Mouse (Mus musculus) hindbrain, embryonic 11.5 days (tissue): ENCODE data around the gene Asic3. TPM values are rescaled to one million over a fixed set of nuclear protein-coding genes. Genes with fewer than 3 reads are reported as not detected.

Experiments used
- ATAC-seq: fragments of 200-750 bp; cut with Nextera tagmentation; 2 replicates; pipeline ENCODE4 v1.8.0; 2017; ENCODE audit warnings: mild to moderate bottlenecking, moderate TSS enrichment, moderate library complexity; ENCODE audit not compliant: low FRiP score
- DNase-seq: peaks from one replicate; pipeline ENCODE4 v3.0.0-alpha.2; 2015; ENCODE audit warnings: low spot score
- H3K27ac ChIP-seq: fragments of 300-500 bp; sonication (generic); 2 replicates; pipeline ENCODE4 v1.5.1; 2014; ENCODE audit warnings: mild to moderate bottlenecking, low read depth, low read length
- H3K27me3 ChIP-seq: fragments of 300-500 bp; sonication (generic); 2 replicates; pipeline ENCODE4 v1.6.1; 2014; ENCODE audit warnings: mild to moderate bottlenecking, low read length, moderate library complexity, mixed read lengths; ENCODE audit not compliant: control insufficient read depth, insufficient read depth
- H3K36me3 ChIP-seq: fragments of 300-500 bp; sonication (generic); 2 replicates; pipeline ENCODE4 v1.6.1; 2014; ENCODE audit warnings: mild to moderate bottlenecking, low read length, moderate library complexity, mixed read lengths; ENCODE audit not compliant: control insufficient read depth, insufficient read depth
- H3K4me1 ChIP-seq: fragments of 300-500 bp; sonication (generic); replicated peaks from 2 replicates; pipeline ENCODE4 v1.6.1; 2014; ENCODE audit warnings: low read length, mixed read lengths; ENCODE audit not compliant: control insufficient read depth, insufficient read depth
- H3K4me2 ChIP-seq: fragments of 300-500 bp; sonication (generic); replicated peaks from 2 replicates; pipeline ENCODE4 v1.6.1; 2014; ENCODE audit warnings: mild to moderate bottlenecking, low read depth, low read length
- H3K4me3 ChIP-seq: fragments of 300-500 bp; sonication (generic); 2 replicates; pipeline ENCODE4 v1.5.1; 2014; ENCODE audit warnings: low read depth, low read length
- H3K9ac ChIP-seq: fragments of 300-500 bp; sonication (generic); 2 replicates; pipeline ENCODE4 v1.6.1; 2014; ENCODE audit warnings: low read depth, low read length
- H3K9me3 ChIP-seq: fragments of 300-500 bp; sonication (generic); 2 replicates; pipeline ENCODE4 v1.6.1; 2016; ENCODE audit warnings: low read length; ENCODE audit not compliant: control insufficient read depth
- WGBS: fragments of 180-500 bp; shearing (Covaris S2); extraction: QIAGEN DNeasy Blood & Tissue Kit; methylation state at CpG from one replicate; pipeline ENCODE4 v1.1.7; 2014; 5-methylcytosine and 5-hydroxymethylcytosine counted together
- polyA plus RNA-seq: library from polyadenylated mRNA; unstranded; fragments of >200 nt; fragmentation: Nextera tagmentation; extraction: Ambion mirVana; gene quantifications from 2 replicates; pipeline ENCODE4 v1.2.1, GENCODE M21; 2014

Asic3 gene
- polyA plus RNA-seq, 1 experiment from 2014 or later = 0.52 TPM

- ATAC-seq (no peak), DNase-seq (no peak)
- Histone ChIP-seq H3K9me3 (no peaks in the 10 kb centered on the region), H3K9ac (no peak overlapping the region), H3K27ac (no peak overlapping the region), H3K27me3 (no peaks in the 10 kb centered on the region), H3K4me3 (no peak overlapping the region), H3K4me2 (no peak overlapping the region), H3K4me1 (no peaks in the 10 kb centered on the region), H3K36me3 (no peaks in the 10 kb centered on the region)
- WGBS = 82% methylated on average over 6 of the region's 6 CpGs
Observed at GRCm38 (mm10) chr5:24374216-24374615, 39.0 kb upstream of the Asic3 start.

DNA sequence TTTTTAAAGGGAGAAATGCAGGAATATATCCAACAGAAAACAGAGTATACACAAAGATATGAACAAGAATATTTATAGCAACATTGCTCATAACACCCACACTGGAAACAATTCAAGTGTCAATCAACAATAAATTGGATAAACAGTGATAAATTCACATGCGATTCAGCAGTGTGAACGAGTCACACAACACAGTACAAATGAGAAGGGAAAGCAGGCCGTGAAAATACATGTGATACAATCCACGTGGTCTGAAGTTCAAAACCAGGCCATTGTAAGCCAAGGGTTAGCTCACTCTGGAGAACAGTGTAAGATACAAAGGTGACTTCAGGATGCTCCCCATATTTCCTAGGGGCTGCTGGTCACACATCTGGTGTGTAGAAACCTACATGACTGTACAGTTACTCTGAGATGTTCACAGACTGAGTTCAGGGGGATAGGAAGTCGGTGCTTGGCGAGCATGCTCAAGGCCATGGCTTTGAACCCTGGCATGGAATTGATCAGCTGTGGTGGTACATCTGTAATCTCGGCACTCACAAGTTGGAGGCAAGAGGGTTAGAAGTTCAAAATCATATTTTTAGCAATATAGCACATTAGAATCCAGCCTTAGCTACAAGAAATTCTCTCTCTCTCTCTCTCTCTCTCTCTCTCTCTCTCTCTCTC, 38.4 kb upstream of the Asic3 start:
- no peak for ATAC-seq
- no peaks in the 10 kb centered on the region for H3K4me1 ChIP-seq
- DNase-seq = no peak
- no peaks in the 10 kb centered on the region for H3K36me3 ChIP-seq
- H3K4me2 ChIP-seq = no peak overlapping the region
- no peaks in the 10 kb centered on the region for H3K9me3 ChIP-seq
- WGBS = 87% methylated on average over 7 of the region's 7 CpGs
- H3K4me3 ChIP-seq = no peak overlapping the region
- H3K9ac ChIP-seq = no peak overlapping the region
- no peak overlapping the region for H3K27ac ChIP-seq
- H3K27me3 ChIP-seq = no peaks in the 10 kb centered on the region

- no peaks in the 10 kb centered on the region for H3K9me3 ChIP-seq
- no peak overlapping the region for H3K27ac ChIP-seq
- DNase-seq = no peak
- H3K4me3 ChIP-seq = no peak overlapping the region
- H3K4me1 ChIP-seq = no peaks in the 10 kb centered on the region
- no peaks in the 10 kb centered on the region for H3K27me3 ChIP-seq
- no peak overlapping the region for H3K4me2 ChIP-seq
- H3K36me3 ChIP-seq = no peaks in the 10 kb centered on the region
- WGBS = 73% methylated on average over 2 of the region's 2 CpGs
- ATAC-seq = no peak
- no peak overlapping the region for H3K9ac ChIP-seq
Observed at GRCm38 (mm10) chr5:24378700-24379099, 34.5 kb upstream of the Asic3 start.

DNA sequence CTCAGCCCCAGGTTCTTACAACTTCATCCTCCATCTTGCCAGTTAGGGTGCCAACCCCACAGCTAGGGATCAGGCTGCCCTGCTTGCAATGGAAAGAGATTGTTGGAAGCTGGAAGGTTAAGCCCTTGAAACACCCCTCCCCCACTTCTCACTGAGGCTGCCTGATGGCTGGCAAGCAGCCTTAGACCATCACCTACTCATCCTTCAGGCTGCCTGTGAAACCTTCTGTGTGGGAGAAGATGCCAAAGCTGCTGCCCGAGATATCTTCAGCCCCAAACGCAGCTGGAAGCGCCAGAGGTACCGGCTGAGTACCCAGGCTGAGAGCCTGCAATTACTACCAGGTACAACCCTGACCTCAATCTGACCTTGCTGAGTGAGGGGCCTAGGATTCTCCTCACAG, 33.7 kb upstream of the Asic3 start:
- Histone ChIP-seq H3K27me3 (no peaks in the 10 kb centered on the region), H3K36me3 (no peaks in the 10 kb centered on the region), H3K4me1 (no peaks in the 10 kb centered on the region), H3K9ac (no peak overlapping the region), H3K27ac (no peak overlapping the region), H3K4me3 (no peak overlapping the region), H3K9me3 (no peaks in the 10 kb centered on the region), H3K4me2 (no peak overlapping the region)
- DNase-seq (no peak), ATAC-seq (no peak)
- 77% methylated on average over 4 of the region's 4 CpGs for WGBS

DNA sequence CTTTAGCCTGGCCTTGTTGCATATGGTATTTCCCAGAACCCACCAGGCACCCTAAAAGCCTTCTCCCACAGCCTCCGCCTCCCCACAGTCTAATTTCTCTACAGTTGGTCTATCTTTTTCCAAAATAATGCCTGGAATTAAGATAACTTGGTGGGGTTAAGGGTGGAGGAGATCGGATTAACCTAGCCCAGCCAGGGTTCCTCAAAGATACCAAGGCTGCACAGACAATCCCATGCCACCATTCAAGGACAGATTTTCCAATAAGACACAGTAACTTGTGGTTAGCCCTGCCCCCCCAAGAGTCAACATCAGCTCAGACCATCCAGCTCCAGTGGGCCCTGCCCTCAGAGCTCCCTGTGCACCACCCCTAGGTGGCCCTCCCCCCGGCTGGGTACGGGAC, 32.7 kb upstream of the Asic3 start:
- H3K27me3 ChIP-seq = no peaks in the 10 kb centered on the region

DNA sequence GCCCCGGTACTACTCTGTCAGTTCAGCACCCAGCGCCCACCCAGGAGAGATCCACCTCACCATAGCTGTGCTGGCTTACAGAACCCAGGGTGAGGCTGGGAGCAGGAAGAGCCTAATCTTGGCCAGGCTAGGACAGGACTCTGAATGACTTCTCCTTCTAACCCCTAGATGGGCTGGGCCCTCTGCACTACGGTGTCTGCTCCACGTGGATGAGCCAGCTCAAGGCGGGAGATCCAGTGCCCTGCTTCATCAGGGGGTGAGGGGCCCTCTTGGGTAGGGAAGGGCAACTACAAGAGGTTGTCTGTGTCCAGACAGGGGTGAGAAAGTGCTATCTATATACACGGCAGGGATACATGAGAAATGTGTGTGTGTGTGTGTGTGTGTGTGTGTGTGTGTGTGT, 31.7 kb upstream of the Asic3 start:
- DNase-seq = no peak
- WGBS = 64% methylated on average over 6 of the region's 6 CpGs

More for the DNA sequence above, 32.7 kb upstream of the Asic3 start:
- Histone ChIP-seq H3K9me3 (no peaks in the 10 kb centered on the region), H3K4me2 (no peak overlapping the region), H3K36me3 (no peaks in the 10 kb centered on the region), H3K27ac (no peak overlapping the region), H3K9ac (no peak overlapping the region), H3K4me1 (no peaks in the 10 kb centered on the region), H3K4me3 (no peak overlapping the region)
- DNase-seq (no peak), ATAC-seq (no peak)
- WGBS = 90% methylated on average over 4 of the region's 4 CpGs

GRCm38 (mm10) chr5:24381988-24382387, 31.2 kb upstream of the Asic3 start:
- WGBS = 60% methylated on average over 2 of the region's 2 CpGs
- Histone ChIP-seq H3K36me3 (no peaks in the 10 kb centered on the region), H3K4me3 (no peak overlapping the region), H3K9me3 (no peaks in the 10 kb centered on the region), H3K9ac (no peak overlapping the region), H3K27me3 (peaks cover 6% of the 10 kb centered on the region; the same call in 1 of the 2 replicates), H3K4me1 (no peaks in the 10 kb centered on the region), H3K27ac (no peak overlapping the region), H3K4me2 (no peak overlapping the region)
- DNase-seq (no peak), ATAC-seq (no peak)

More for the DNA sequence above, 31.7 kb upstream of the Asic3 start:
- no peaks in the 10 kb centered on the region for H3K4me1 ChIP-seq
- no peaks in the 10 kb centered on the region for H3K36me3 ChIP-seq
- peaks cover under 1% of the 10 kb centered on the region; the same call in 1 of the 2 replicates for H3K27me3 ChIP-seq
- H3K4me2 ChIP-seq = no peak overlapping the region
- H3K27ac ChIP-seq = no peak overlapping the region
- H3K4me3 ChIP-seq = no peak overlapping the region
- ATAC-seq = no peak
- no peak overlapping the region for H3K9ac ChIP-seq
- no peaks in the 10 kb centered on the region for H3K9me3 ChIP-seq

DNA sequence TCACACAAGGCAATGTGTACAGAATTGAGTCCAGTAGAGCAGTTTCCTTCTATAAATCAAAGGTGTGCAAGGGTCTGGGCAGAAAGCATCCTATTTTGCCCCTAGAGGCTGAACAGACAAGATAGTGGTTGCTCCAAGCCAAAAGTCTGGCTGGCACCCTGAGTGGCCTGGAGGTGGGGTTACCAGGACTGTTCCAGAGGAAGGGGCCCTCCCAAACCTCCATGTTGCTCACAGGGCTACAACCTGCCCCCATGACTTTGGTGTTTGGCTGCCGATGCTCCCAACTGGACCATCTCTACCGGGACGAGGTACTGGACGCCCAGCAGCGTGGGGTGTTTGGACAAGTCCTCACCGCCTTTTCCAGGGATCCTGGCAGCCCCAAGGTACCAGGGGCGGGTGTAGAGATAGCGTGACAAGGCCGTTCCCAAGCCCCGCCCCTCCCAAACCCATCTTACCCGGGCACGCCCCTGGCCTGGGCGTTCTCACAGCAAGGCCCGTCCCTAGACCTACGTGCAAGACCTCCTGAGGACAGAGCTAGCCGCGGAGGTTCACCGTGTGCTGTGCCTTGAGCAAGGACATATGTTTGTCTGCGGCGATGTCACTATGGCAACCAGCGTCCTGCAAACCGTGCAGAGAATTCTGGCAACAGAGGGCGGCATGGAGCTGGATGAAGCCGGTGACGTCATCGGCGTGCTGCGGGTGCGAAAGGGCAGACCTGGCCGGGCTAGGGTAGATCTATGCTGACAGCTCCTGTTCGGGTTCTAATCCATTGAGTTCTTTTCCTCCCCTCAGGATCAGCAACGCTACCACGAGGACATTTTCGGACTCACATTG, 29.9 kb upstream of the Asic3 start:
- WGBS = 1% methylated on average over 34 of the region's 34 CpGs
- H3K4me1 ChIP-seq = peaks cover 6% of the 10 kb centered on the region
- H3K9me3 ChIP-seq = no peaks in the 10 kb centered on the region
- peak overlapping the region; percentile 37; the same call in 1 of the 2 replicates for H3K9ac ChIP-seq
- H3K4me2 ChIP-seq = peak overlapping the region; percentile 60
- peak overlapping the region; percentile 34 for H3K4me3 ChIP-seq
- ATAC-seq (peak; percentile 84), DNase-seq (peak; percentile 94)
- no peak overlapping the region for H3K27ac ChIP-seq
- peaks cover 18% of the 10 kb centered on the region for H3K27me3 ChIP-seq
- no peaks in the 10 kb centered on the region for H3K36me3 ChIP-seq

DNA sequence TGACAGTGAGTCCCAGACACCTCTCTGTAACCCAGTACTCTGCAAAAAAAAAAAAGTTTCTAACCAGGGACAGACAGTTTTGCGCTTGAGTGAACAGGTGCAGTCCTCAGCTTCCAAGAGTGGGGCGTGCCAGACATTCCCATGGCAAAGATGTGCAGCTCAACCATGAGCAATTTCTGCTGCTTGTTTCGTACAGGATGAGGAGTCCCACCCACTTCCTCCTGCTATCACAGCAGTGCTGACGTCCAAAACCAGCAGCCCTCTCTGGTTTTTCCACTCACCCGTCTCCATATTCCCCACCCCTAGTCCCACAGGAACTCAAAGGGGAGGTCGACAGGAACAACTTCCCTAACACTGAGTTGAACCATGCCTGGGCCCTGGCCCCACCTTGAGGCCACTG, 28.8 kb upstream of the Asic3 start:
- no peak overlapping the region for H3K4me3 ChIP-seq
- no peaks in the 10 kb centered on the region for H3K9me3 ChIP-seq
- no peak overlapping the region for H3K4me2 ChIP-seq
- H3K4me1 ChIP-seq = peaks cover 7% of the 10 kb centered on the region
- 64% methylated on average over 6 of the region's 6 CpGs for WGBS
- no peak overlapping the region for H3K9ac ChIP-seq
- no peak overlapping the region for H3K27ac ChIP-seq
- H3K27me3 ChIP-seq = peaks cover 26% of the 10 kb centered on the region
- ATAC-seq (no peak), DNase-seq (no peak)
- no peaks in the 10 kb centered on the region for H3K36me3 ChIP-seq
